9 mouse cellular contexts compared by ENCODE assay signal in genomic region chr2:179705043-179705442, GRCm38 (mm10).
"Had no signal": no experiment of that assay in that cellular context is flagged by ENCODE, and none has a peak within 500 bp of the region (broad histone marks: within the 10 kb centered on the region; RNA-seq: fewer than 3 reads in every experiment).

No protein-coding gene starts in this region.

- DNase-seq: liver, postnatal 0 days; lung, adult 2 months; lung, postnatal 14 days; lung, postnatal 36 days; midbrain, embryonic 14.5 days; right cerebral cortex, postnatal 14 days; thymus, adult 2 months; thymus, postnatal 25 days; thymus, postnatal 4 days had no signal
